Mouse (Mus musculus) bone marrow macrophage, adult 2 months (primary cell): Measurements from ENCODE around the gene Card11.

Source experiments
- CTCF ChIP-seq: IDR thresholded peaks from 2 replicates; pipeline ENCODE4 v1.5.1; 2012; ENCODE audit warnings: low read depth, mild to moderate bottlenecking, low read length, moderate library complexity
- POLR2A ChIP-seq: IDR thresholded peaks from 2 replicates; pipeline ENCODE4 v1.6.1; 2012; ENCODE audit warnings: mild to moderate bottlenecking, low read depth, low read length, borderline replicate concordance

DNA sequence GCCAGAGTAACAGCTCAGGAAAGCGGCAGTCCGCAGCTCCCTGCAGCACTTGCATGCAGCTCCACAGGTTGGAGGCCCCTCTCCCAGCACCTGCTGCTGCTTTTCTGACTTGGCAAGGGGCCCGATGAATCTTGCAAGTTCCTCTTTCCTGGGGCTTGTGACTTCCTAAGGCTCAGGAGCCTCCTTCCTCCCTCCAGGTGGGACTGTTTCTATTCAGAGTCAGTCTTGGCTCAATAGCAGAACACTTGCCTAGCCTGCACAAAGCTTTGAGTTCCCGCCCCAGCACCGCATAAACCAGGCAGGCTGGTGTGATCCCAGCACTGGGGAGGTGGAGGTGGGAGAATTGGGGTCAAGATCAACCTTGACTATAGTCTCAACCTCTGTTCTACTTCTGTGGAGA, 5.1 kb upstream of the Card11 start:
- TF ChIP-seq CTCF (no peak), POLR2A (no peak)
